Mouse (Mus musculus): ENCODE data around the gene Gm3488.
"Not testable (repeated sequence)": the region's sequence is repeated elsewhere in the genome, so short reads cannot be mapped to it uniquely, and the experiment has no call there.

GRCm38 (mm10) chr14:5455367-5455766 is 46.1 kb upstream of the Gm3488 start, which contains the start of gene Gm3194:
- TF ChIP-seq POLR2AphosphoS2 (IDR thresholded peaks at IDR 0.05; ENCODE audit: insufficient read length, low read depth); USF1 (IDR thresholded peaks at IDR 0.05; ENCODE audit: low read depth); POLR2A (IDR thresholded peaks at IDR 0.05; ENCODE audit: insufficient read length, low read depth): not testable (repeated sequence)
